Mouse (Mus musculus): ENCODE data around the gene Prima1.

Prima1 gene

DNA sequence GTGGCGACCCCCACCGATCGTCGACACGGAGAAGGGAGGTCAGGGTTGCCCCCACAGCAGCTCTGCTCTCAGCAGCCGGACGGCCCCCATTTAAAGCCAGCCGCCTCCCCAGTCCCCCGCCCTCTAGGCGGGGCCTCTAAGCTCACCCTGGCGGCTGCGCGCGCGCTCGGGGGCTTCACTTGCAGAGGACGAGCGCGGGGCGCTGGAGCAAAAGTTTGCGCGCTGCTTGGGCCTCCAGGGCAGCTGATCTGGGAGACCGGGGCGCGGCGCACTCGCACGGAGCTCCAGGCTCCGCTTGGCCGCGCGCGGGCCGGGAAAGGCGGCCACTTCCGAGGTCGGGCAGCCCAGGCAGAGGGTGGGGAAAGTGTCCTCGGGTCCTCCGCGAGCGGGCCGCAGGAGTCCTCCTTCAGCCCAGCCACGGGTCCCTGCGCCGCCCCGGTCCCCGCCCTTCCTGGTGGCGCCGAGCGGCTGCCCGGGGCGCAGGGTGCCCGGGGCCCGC, at the start of gene Prima1:
Gene Prima1, minus strand, starts transcription at position 68 of the 499 bp plus-strand sequence.
- DNase-seq (ENCODE audit: low spot score): peak; percentile 58

DNA sequence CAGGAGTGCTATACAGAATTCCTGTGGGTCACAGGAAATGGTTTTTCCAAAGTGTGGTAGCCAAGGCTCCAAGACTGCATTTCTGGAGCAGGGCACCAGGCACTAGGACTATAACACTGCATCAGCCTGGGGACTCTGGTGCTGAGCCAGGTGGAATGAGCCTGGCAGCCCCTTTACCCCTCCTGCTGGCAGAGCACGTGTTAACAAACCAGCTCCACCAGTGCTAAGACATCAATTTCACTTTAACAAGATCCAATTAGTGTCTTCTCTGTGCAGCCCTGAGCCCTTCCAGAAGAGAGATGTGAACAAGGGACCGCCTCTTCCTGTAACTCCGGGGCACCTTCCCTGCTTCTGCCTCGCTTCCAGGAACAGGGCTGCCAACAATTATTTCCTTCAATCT, 45.3 kb upstream of the Prima1 start:
- no peak for DNase-seq (ENCODE audit: low spot score)

DNA sequence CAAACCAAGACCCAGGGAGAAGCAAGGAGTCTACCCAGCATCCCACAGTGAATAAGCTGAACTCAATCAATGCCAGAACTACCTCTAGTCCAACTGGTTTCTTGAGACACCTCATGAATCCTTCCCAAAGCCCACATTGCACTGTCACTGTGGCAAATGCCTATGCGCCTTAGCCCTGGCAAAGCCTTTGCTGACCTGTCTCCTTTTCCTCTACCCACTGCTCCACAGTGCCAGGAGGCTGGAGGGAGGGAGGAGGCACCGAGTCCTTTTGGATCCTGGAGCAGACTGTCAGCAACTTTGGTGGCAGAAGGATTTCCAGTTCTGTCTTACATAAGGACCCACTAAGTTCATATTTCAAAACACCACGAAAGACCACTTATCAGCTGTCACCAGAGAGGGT, 41.5 kb upstream of the Prima1 start:
- no peak for DNase-seq (ENCODE audit: low spot score)

DNA sequence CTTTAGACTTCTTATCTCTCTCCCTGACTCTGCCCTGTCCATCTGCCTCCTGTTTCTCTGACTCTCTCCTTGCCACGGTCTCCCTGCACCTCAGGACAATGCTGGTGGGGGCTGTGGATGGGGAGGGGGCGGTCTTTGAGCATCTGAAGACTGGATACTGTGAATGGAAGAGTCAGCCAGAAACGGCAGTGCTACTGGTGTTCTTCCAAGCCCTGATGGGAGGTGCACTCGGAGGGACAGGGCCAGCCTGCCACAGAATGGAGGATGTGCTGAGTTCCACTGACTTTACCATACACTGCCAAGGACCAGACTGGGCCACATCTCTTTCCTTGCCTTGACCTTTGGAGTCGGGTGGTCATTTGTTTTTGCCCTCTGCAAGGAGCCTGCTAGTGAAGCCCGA, 41.0 kb upstream of the Prima1 start:
- DNase-seq (ENCODE audit: low spot score): no peak

DNA sequence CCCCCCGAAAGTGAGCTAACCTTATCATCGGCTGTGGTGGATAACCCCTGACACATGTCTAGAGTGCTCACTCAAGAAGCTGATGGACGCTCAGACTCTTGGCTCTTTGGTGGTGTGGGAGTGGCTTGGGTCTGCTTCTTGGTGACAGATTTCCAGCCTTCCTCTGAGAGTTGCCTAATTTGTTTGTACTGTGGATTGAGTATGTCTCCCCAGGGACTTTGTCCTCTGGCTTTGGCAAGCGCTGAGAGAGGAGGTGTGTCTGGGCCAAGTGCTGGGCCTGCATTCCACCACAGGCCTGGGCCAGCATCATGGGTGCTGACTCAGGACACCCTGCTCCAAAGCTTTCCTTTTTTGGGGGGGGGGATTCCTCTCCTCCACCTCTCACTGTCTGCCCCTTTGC, 40.0 kb upstream of the Prima1 start:
- peak; percentile 14 for DNase-seq (ENCODE audit: low spot score)

DNA sequence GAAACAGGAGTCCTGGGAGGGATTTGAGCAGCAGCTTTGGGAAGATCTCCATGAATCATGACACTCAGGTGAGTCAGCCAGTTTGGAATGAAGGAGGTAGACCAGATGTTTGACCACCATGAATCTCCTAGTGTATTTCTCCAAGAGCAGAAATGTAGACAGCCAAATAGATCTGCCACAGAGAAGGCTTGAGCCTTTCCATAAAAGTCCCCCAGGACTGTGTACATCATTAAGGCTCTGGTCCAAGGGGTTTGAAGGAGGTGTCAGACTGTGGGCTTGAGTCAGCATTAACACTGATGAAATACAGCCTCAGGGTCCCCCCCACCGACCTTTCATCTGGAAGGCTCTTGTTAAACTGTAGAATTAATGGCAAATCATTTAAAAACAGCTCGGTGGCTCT, 39.5 kb upstream of the Prima1 start:
- DNase-seq (ENCODE audit: low spot score): no peak

DNA sequence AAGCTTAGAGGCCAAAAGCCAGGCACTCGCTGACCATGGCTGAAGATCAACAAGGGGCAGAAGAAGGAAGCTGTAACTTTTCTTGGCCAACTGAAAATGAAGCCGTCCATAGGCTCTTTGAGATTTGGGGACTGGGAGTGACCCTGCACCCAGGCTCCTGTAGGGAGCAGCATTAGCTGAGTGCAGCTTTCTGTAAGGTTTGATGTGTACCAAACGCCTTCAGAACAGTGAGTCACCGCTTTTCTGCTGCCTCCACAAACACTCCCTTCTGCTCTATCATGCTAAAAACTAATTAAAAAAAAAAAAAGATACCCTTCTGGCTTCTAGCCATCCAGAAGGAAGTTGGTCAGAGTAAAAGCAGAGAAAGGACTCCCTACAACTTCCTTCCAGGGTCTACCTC, 34.5 kb upstream of the Prima1 start:
- DNase-seq (ENCODE audit: low spot score): no peak

DNA sequence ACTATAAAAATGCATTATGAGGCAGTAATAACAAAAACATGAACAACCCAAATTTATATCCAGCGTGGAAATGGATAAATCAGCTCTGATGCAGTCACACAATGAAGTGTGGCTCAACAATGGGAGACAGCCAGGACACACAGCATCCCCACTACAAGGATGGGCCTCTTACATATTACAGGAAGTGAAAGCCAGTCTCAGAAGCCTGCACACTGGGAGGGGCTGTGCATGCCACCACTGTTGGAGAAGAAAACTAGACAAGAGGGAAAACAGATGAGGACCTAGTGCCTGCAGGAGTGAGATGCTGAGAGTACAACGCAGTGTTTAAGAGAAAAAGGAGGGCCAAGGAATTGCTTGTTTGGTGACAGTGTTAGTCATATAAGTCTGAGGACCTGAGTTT, 31.8 kb upstream of the Prima1 start:
- no peak for DNase-seq (ENCODE audit: low spot score)

DNA sequence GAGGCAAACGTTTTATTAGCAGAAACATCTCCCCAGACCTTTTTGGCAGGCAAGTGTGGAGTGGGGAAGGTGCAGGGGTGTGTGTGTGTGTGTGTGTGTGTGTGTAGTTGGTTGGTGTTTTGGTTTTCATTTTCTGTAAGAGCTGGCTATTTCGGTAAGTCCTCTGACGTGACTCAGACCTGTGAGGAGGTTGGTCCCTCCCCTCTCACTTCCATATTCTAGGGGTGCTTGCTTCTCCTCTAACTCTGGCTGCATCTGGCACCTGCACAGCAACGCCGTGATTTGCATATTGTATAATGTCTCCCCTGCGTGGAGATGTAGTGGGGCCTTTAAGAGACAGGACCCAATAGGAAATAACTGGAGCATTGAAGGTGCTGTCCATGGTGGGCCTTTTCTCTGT, 31.1 kb upstream of the Prima1 start:
- no peak for DNase-seq (ENCODE audit: low spot score)

DNA sequence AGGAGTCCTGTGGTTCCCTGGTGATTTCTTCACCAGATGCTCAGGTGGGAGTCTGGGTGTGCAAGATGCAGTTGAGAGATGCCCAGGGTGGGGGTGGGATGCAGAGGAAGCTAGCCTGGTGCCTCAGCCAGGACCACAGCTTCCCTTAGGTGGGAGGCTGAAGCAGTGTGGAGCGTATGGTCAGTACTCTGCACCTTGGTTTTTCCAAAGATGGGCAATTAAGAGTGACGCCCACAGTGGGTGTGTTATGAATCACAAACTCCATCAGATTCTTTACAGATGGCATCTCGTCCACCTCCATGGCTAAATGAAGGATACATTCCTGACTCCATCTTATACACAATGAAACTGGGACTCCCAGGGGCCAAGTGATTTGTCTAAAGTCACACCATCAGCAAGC, 30.2 kb upstream of the Prima1 start:
- no peak for DNase-seq (ENCODE audit: low spot score)

DNA sequence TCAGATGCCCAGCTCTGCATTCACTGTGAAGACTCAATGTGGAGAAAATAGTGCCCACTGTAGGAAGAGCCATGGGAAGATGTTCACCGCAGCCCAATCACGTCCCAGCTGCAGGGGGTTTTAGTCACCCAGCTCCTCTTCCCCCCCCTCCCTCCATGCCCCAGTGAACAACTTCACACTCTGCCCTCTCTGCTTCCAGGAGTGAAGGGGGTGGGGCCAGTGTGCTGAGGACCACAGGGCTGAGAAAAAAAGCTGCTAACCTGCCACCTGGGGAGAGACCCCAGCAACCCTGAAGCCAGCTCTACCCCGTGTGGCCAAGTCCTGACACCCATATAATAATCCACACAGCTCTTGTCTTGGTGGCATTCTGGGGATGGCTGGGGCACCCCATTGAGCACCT, 24.7 kb upstream of the Prima1 start:
- DNase-seq (ENCODE audit: low spot score): no peak

DNA sequence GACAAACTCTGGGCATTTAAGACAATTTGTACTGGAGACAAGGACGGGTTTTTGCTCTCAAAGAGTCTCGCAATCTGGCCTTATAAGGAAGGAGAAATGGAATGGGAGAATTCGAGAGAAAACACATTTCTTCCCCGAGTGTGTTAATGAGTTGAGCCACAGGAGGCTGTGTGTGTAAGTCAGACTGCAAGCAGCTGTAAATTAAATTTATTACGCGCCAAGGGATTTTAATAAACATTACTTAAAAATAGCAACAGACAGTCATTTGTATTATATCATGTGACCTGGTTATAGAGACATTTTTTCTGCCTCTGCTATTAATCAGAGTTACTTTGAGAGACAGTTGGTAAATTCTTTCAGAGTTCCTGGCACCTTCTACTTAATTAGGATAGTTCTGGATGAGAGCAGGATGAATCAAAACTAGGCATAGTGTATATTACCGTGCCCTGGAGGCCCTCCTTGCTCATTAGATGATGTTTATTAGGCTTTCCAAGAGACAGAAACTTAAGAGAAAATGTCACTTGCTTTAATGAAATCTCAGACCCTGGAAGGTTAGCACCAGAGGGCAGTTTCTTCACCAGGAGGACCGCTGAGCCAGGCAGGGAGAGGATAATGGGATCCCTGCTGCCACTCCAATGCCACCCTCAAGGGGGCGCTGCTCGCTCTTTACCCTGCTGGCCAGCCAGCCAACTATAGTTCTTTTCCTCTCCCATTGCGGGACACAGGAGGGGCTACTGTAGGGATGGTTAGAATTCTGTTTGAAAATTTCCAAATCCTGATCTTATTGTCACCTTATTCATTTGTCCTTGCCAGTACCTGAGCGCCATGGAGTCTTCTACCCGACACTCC, 20.3 kb upstream of the Prima1 start:
- no peak for DNase-seq (ENCODE audit: low spot score)

DNA sequence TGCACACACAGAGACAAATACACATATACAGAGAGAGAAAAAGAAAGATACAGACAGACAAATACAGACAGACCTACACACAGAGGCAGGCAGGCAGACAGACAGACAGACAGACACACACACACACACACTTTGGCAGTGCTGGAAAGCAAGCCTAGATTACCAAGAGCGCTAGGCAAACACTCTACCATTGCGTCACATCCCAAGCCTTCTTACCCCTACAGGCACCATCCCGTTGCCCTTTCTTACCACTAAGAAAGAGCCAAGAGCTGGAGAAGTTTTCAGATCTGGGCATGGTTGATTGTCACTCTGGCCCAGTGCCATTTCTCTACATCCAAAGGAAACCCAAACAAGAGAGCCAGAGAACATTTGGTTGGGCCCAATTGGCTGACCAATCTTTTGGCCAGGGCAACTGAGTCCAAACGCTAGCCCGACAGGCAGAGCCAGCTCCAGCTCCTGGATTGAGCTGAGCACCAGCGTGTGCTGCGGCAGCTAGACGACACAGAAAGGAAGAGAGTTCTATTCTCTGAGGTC, 11.0 kb upstream of the Prima1 start:
- DNase-seq (ENCODE audit: low spot score): no peak

DNA sequence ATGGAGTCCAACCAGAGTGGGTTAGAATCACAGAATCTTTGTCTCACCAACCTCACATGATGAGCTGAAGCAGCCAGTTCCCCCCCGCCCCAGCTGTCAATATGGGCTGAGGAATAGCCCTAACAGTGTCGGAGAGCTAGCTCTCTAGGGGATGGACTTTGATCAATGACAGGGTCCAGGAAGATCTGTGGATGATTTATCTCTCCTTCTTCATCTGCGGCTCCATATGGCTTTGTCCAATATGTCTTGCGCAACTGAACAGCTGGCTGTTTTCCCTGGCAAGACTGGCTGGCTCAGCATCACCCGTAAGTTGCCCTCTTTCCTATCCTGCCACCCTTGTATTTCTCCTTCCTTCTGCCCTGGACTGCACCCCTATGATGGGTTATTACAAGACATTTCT, 9.2 kb upstream of the Prima1 start:
- DNase-seq (ENCODE audit: low spot score): no peak

DNA sequence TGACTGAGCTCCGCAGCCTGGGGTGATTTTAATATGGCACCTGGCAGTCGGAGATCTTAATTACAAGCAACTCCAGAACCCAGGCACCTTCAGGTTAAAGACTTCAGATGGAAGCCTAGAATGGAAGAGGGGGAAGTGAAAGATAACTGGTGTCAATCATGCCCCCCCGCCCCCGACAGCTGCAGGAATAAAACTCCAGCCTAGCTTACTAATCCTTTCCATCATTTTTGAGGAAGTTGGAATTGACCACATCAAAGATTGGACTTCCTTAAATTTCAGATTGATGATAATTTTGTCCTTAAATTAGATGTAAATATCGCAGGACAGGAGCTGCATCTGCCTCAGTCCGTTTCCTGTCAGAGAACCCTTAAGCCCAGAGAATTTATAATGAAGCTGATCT, 8.4 kb upstream of the Prima1 start:
- DNase-seq (ENCODE audit: low spot score): no peak

DNA sequence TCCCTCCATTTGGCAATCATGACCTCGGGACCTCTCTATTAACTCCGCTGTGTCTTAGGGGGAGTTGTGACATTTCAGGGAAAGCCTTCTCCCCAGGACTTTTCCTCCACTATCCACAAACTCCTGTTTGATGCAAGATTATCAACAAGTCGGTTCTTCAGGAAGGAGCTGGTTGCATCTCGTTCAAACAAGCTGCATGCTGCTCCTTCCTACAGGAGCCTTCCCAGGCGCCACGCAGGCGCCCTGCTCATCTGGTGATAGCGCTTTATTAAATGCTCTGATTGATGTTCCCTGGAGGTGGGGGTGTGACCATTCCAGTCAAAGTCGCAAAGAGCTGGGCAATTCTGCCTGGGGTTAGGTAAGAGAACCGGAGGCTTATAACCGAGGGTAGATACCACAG, 1.1 kb upstream of the Prima1 start:
- no peak for DNase-seq (ENCODE audit: low spot score)

DNA sequence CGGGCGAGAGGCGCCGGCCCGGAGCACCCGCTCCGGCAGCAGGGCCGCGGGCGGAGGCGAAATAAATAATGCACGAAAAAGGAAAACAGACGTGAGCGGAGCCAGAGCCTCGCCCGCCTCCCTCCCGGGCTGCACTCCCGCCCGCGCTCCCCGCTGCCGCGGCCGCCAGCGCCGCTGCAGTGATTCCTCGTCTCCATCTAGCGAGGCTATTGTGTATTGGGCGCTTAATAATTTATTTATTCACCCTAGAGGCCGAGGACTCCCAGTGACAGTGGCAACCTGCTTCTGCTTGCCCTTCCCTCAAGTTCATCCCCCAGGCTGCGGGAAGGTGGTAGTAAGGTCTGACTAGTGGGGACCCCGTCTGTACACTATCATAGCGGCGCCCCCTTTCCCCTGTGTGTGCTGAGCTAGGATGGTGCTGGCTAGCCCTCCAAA, 658 bp upstream of the Prima1 start:
- peak; percentile 43 for DNase-seq (ENCODE audit: low spot score)

DNA sequence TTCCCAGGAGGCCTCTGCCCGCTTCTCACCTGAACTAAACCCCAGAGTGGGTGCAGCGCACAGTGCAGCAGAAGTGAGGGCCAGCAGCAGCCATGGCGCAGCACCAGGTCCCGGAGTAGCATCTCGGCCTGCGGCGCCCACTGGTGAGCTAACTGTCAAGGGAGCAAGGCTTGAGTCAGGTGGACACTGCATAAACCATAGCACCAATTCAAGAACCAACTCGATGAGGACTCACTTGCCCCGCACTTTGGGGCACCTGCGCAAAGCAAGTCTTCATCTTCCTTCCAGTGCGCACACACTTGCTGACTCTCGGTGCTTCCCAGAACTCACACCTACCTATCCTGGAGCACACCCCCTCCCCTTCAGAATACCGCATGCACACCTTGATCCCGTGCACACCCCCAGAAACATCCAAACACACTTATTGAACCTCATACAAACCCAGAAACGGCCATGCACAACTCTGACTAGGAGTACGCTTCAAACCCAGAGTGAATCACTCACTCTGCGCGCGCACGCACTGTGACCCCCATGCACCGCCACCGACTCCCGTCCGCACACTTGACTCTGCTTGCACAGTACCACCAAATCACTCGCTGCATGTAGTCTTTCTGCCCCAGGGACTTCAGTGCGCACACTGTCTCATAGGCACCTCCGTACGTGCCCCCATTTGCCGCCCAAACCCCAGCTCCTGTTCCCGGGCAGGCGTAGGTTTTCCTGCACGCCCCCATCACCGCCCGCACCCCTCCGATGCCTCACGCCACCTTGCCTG, 453 bp downstream of the Prima1 start:
- no peak for DNase-seq (ENCODE audit: low spot score)

DNA sequence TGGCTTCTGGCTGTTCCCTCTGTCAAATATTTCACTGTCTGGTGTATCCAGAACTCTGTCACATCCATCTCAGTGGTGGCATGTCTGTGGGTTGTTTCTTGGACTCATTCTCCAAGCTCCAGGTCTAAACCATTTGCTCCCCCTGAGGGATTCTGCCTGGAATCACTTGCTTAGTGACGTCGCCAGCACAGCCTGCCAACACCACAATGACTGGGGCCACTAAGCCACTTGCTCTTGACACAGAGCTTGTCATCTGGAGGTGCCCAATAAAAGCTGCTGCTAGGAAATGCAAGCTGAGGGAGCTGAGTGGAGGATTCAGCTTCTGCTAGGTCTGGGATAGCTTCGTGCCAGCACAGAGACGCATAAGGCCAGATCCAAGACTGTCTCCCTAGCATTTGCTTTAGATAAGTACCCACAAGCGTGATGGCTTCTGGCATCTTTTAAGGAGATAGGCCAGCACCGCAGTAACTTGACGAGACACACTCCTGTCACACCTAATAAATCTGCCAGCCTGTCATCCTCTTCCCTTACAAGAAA, 3.0 kb downstream of the Prima1 start:
- no peak for DNase-seq (ENCODE audit: low spot score)

DNA sequence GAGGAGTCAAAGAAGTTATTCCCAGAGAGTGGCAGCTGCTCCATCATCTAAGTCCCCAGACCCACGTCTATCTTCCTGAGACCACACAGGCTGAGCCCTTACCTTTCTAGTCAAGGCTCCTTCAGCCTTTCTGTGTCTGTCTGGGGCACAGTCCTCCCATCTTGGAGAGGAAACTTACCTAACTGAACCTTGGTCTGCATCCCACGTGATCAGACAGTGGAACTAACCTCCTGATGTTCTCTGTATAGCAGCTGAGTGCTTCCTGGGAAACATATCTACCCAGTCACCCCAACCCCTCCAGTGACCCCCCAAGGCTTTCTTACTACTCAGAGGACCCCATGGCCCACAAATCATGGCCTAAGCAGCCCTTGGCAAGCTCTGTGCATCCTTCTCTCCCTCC, 6.1 kb downstream of the Prima1 start:
- DNase-seq (ENCODE audit: low spot score): no peak

DNA sequence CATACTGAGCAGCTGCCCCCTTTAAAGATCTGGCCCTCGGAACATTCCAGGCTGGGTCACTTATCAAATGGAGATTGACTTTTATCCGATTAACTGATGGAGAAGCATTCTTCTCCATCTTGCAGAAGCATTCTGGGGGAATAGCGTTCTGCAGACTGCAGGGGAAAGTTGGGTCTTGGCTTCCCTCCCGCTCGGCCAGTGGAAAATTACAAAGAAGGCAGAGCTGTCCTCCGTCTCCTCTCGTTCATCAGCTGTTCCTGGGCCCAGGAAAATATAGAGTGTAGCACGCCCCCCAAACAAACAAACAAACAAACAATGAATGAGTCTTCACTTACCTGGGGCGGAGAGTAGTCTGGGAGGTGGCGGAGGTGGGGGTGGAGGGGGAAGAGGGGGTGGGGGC, 6.7 kb downstream of the Prima1 start:
- no peak for DNase-seq (ENCODE audit: low spot score)

DNA sequence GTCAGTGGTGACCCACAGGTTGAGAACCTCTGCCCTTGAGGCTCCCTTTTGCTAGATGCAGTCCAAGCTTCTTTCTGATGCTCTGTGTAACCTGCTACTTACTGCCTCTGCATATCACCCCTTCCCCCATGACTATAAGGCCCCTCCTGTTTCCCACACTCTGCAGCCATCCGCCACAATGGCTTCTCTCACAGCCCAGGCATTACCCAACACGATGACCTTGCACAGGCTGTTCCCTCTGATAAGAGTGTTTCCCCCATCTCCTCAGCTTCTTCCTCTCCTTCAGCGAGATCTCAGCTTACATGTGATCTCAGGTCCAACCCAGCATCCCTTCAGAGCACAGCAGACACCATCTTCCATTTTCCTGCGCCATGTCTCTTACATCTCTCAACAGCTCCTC, 12.9 kb downstream of the Prima1 start:
- no peak for DNase-seq (ENCODE audit: low spot score)

DNA sequence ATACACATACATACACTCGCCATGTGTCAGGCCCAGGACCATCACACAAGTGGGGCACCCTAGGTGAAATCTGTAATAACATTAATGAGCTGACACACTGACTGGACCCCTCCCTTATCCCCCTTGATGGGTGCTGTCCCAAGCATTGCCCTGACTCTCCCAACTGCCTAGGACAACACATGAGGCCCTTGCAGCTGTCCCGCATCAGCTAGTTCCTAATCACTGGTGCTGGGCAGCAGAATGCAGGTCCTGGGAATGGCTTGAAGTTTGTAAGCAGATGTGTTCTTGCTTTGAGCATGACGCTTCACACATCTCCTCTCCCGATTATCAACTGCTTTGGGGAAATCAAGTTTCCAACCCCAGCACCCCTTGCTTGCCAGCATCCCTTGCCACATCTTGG, 15.8 kb downstream of the Prima1 start:
- DNase-seq (ENCODE audit: low spot score): no peak
